Mouse (Mus musculus): ENCODE measurements around the gene Stk38. TPM values are rescaled to one million over a fixed set of nuclear protein-coding genes. Genes with fewer than 3 reads are reported as not detected.

Gene Stk38
- polyA plus RNA-seq, 1 experiment, result 82.8 TPM

GRCm38 (mm10) chr17:28986833-28987232, 21.0 kb downstream of the Stk38 start:
- no peaks in the 10 kb centered on the region for H3K27me3 ChIP-seq (ENCODE audit: control insufficient read depth, insufficient read depth, low read length)
- H3K4me3 ChIP-seq (replicated peaks; ENCODE audit: insufficient read depth, low read depth, low read length), result no peak overlapping the region
- no peak overlapping the region for H3K27ac ChIP-seq (ENCODE audit: insufficient read depth, low read length)
- no peaks in the 10 kb centered on the region for H3K4me1 ChIP-seq (ENCODE audit: control insufficient read depth, insufficient read depth, low read length)
- TF ChIP-seq POLR2A (IDR thresholded peaks at IDR 0.05; ENCODE audit: borderline replicate concordance, insufficient read depth, low read length) (no peak), CTCF (IDR thresholded peaks at IDR 0.05; ENCODE audit: borderline replicate concordance, insufficient read depth, low read depth, low read length) (peak; percentile 43; the same call in 1 of the 2 replicates)
- DNase-seq, result no peak

GRCm38 (mm10) chr17:28984724-28985420, 22.9 kb downstream of the Stk38 start:
- WGBS, result 93% methylated on average over 1 of the region's 1 CpGs
- TF ChIP-seq CTCF (IDR thresholded peaks at IDR 0.05; ENCODE audit: borderline replicate concordance, insufficient read depth, low read depth, low read length) (no peak), POLR2A (IDR thresholded peaks at IDR 0.05; ENCODE audit: borderline replicate concordance, insufficient read depth, low read length) (no peak)
- Histone ChIP-seq H3K4me1 (ENCODE audit: control insufficient read depth, insufficient read depth, low read length) (no peaks in the 10 kb centered on the region), H3K27ac (ENCODE audit: insufficient read depth, low read length) (no peak overlapping the region), H3K4me3 (replicated peaks; ENCODE audit: insufficient read depth, low read depth, low read length) (no peak overlapping the region), H3K27me3 (ENCODE audit: control insufficient read depth, insufficient read depth, low read length) (no peaks in the 10 kb centered on the region)
- no peak for DNase-seq

DNA sequence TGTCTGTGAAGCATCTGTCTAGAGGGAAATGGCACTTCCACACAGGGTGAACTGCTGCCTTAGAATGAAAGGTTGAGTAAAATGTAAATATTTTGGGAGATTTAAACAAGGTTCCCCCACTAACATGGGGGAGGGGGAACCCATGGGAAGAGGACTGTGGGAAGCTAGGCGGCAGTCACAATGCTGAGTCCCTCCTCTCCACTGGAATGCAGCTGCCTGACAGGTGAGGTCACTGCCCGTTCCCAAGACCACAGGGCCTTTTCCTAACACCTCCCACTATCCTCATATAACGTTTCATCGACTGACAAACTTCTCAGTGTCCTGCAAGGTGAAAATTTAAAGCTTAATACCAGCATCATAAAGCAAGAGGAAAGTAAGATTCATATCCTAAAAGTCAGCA, 25.2 kb downstream of the Stk38 start:
- H3K27me3 ChIP-seq (ENCODE audit: control insufficient read depth, insufficient read depth, low read length), result no peaks in the 10 kb centered on the region
- TF ChIP-seq CTCF (IDR thresholded peaks at IDR 0.05; ENCODE audit: borderline replicate concordance, insufficient read depth, low read depth, low read length) (no peak), POLR2A (IDR thresholded peaks at IDR 0.05; ENCODE audit: borderline replicate concordance, insufficient read depth, low read length) (no peak)
- H3K27ac ChIP-seq (ENCODE audit: insufficient read depth, low read length), result no peak overlapping the region
- H3K4me3 ChIP-seq (replicated peaks; ENCODE audit: insufficient read depth, low read depth, low read length), result no peak overlapping the region
- 62% methylated on average over 4 of the region's 4 CpGs for WGBS
- no peak for DNase-seq
- no peaks in the 10 kb centered on the region for H3K4me1 ChIP-seq (ENCODE audit: control insufficient read depth, insufficient read depth, low read length)

GRCm38 (mm10) chr17:28981081-28981480, 26.7 kb downstream of the Stk38 start:
- no peak overlapping the region for H3K27ac ChIP-seq (ENCODE audit: insufficient read depth, low read length)
- WGBS, result 84% methylated on average over 4 of the region's 4 CpGs
- no peak overlapping the region for H3K4me3 ChIP-seq (replicated peaks; ENCODE audit: insufficient read depth, low read depth, low read length)
- no peaks in the 10 kb centered on the region for H3K4me1 ChIP-seq (ENCODE audit: control insufficient read depth, insufficient read depth, low read length)
- no peak for DNase-seq
- TF ChIP-seq CTCF (IDR thresholded peaks at IDR 0.05; ENCODE audit: borderline replicate concordance, insufficient read depth, low read depth, low read length) (no peak), POLR2A (IDR thresholded peaks at IDR 0.05; ENCODE audit: borderline replicate concordance, insufficient read depth, low read length) (no peak)
- H3K27me3 ChIP-seq (ENCODE audit: control insufficient read depth, insufficient read depth, low read length), result no peaks in the 10 kb centered on the region

- no peak for DNase-seq
- Histone ChIP-seq H3K4me1 (ENCODE audit: control insufficient read depth, insufficient read depth, low read length) (no peaks in the 10 kb centered on the region), H3K27me3 (ENCODE audit: control insufficient read depth, insufficient read depth, low read length) (no peaks in the 10 kb centered on the region), H3K4me3 (replicated peaks; ENCODE audit: insufficient read depth, low read depth, low read length) (no peak overlapping the region), H3K27ac (ENCODE audit: insufficient read depth, low read length) (no peak overlapping the region)
- WGBS, result 97% methylated on average over 4 of the region's 4 CpGs
- TF ChIP-seq POLR2A (IDR thresholded peaks at IDR 0.05; ENCODE audit: borderline replicate concordance, insufficient read depth, low read length) (no peak), CTCF (IDR thresholded peaks at IDR 0.05; ENCODE audit: borderline replicate concordance, insufficient read depth, low read depth, low read length) (no peak)
These were observed 28.7 kb downstream of the Stk38 start for GRCm38 (mm10) chr17:28979091-28979490.

- Histone ChIP-seq H3K27ac (ENCODE audit: insufficient read depth, low read length) (no peak overlapping the region), H3K27me3 (ENCODE audit: control insufficient read depth, insufficient read depth, low read length) (no peaks in the 10 kb centered on the region), H3K4me1 (ENCODE audit: control insufficient read depth, insufficient read depth, low read length) (no peaks in the 10 kb centered on the region), H3K4me3 (replicated peaks; ENCODE audit: insufficient read depth, low read depth, low read length) (no peak overlapping the region)
- TF ChIP-seq CTCF (IDR thresholded peaks at IDR 0.05; ENCODE audit: borderline replicate concordance, insufficient read depth, low read depth, low read length) (no peak), POLR2A (IDR thresholded peaks at IDR 0.05; ENCODE audit: borderline replicate concordance, insufficient read depth, low read length) (no peak)
- no peak for DNase-seq
These were observed 37.7 kb downstream of the Stk38 start for GRCm38 (mm10) chr17:28970122-28970521.

GRCm38 (mm10) chr17:28967021-28967610, 40.7 kb downstream of the Stk38 start:
- no peak overlapping the region for H3K27ac ChIP-seq (ENCODE audit: insufficient read depth, low read length)
- TF ChIP-seq POLR2A (IDR thresholded peaks at IDR 0.05; ENCODE audit: borderline replicate concordance, insufficient read depth, low read length), result no peak
- no peak for TF ChIP-seq CTCF (IDR thresholded peaks at IDR 0.05; ENCODE audit: borderline replicate concordance, insufficient read depth, low read depth, low read length)
- no peak overlapping the region for H3K4me3 ChIP-seq (replicated peaks; ENCODE audit: insufficient read depth, low read depth, low read length)
- no peaks in the 10 kb centered on the region for H3K27me3 ChIP-seq (ENCODE audit: control insufficient read depth, insufficient read depth, low read length)
- WGBS, result 75% methylated on average over 11 of the region's 11 CpGs
- peaks cover 14% of the 10 kb centered on the region for H3K4me1 ChIP-seq (ENCODE audit: control insufficient read depth, insufficient read depth, low read length)
- DNase-seq, result no peak

DNA sequence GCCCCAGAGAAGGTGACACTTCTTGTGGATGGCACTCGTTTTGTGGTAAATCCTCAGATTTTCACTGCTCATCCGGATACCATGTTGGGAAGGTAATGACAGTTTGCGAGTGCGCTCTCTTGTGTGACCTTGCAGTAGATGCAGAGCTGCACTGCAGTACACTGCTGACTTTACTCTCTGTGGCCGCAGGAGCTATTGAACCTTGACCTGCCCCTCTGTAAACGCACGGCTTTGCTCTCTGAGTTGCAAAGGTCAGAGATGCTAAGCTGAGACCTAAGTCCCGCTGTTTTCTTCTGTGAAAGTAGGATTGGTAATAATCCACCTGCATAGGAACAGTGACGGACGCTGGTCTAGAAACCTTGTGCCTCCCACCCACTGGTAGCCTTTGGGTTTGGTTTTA, 46.2 kb downstream of the Stk38 start:
- 89% methylated on average over 10 of the region's 10 CpGs for WGBS
- TF ChIP-seq POLR2A (IDR thresholded peaks at IDR 0.05; ENCODE audit: borderline replicate concordance, insufficient read depth, low read length), result no peak
- no peak for TF ChIP-seq CTCF (IDR thresholded peaks at IDR 0.05; ENCODE audit: borderline replicate concordance, insufficient read depth, low read depth, low read length)
- Histone ChIP-seq H3K27me3 (ENCODE audit: control insufficient read depth, insufficient read depth, low read length) (no peaks in the 10 kb centered on the region), H3K4me1 (ENCODE audit: control insufficient read depth, insufficient read depth, low read length) (peaks cover 16% of the 10 kb centered on the region), H3K4me3 (replicated peaks; ENCODE audit: insufficient read depth, low read depth, low read length) (no peak overlapping the region), H3K27ac (ENCODE audit: insufficient read depth, low read length) (no peak overlapping the region)
- DNase-seq, result no peak
